Mouse (Mus musculus) olfactory bulb, adult 2 months (tissue): Measurements from ENCODE around the gene Rasgef1b.

ENCODE experiments used
- CTCF ChIP-seq: fragments of 200-500 bp; IDR thresholded peaks from 2 replicates; pipeline ENCODE4 v1.5.1; 2012; ENCODE audit warnings: low read depth, mild to moderate bottlenecking, low read length, moderate library complexity; ENCODE audit not compliant: insufficient read depth
- POLR2A ChIP-seq: fragments of 200-500 bp; IDR thresholded peaks from 2 replicates; pipeline ENCODE4 v1.6.1; 2012; ENCODE audit warnings: mild to moderate bottlenecking, low read depth, low read length, moderate library complexity; ENCODE audit not compliant: insufficient read depth

DNA sequence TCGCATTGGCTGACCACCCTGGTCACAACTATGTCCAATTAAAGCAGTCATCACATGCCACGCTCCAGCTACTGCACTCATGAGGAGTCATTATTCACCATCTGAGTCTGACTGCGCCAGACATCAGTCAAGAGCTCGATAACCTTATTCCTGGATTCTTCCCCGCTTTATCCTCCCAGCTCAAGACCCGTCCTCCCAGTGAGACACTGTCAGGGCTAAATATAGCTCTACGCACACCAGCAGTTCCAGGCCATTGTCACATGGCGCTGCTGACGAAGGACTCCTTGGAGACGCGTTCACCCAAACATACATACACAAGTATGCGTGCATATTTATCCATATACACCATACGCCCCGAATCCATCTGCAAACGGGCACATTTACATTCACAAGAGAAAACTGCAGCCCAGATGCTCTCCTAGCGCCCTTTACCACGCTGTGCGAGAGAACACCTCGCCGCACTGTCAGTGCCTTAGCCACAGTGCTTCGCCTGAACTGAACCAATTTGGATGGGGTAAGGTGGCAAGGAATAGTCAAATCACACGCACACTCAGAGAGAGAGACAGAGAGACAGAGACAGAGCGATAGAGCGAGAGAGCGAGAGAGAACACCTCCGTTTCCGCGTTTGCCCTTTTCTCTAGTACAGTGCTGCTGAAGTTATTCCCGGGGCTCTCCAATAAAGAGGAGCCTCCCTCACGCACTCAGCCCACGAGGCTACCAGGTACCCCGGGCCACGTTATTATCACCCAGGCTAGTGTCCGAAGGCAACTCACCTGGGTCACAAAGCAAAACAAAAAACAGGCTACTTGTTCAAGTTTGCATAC is 477.3 kb downstream of the Rasgef1b start:
- no peak for TF ChIP-seq POLR2A
- no peak for TF ChIP-seq CTCF
